Mouse (Mus musculus): ENCODE results near the gene Phb2. TPM values are rescaled to one million over a fixed set of nuclear protein-coding genes. Genes with fewer than 3 reads are reported as not detected.

The Phb2 gene
- polyA plus RNA-seq (2015; fragmentation: Nextera tagmentation; extraction: Ambion mirVana) = 254 and 256 TPM in 2 replicates

GRCm38 (mm10) chr6:124711824-124712782 lies at the start of gene Phb2, which contains the start of gene Emg1:
Gene Phb2 (plus strand): TSS chr6:124712336.
Gene Emg1 (minus strand): TSS chr6:124712178.
- Histone ChIP-seq H3K9ac (peak within 1 kb of the TSS; percentile 91), H3K4me2 (peak within 1 kb of the TSS; percentile 69), H3K9me3 (no peaks in the 10 kb centered on the region), H3K4me3 (peak within 1 kb of the TSS; percentile 91), H3K27ac (peak within 1 kb of the TSS; percentile 85), H3K27me3 (replicated peaks) (no peaks in the 10 kb centered on the region), H3K36me3 (replicated peaks) (peaks cover 22% of the 10 kb centered on the region), H3K4me1 (peaks cover 42% of the 10 kb centered on the region)
- ATAC-seq (replicated peaks) = peak; percentile 97
- WGBS = under 1% methylated on average over 75 of the region's 76 CpGs

GRCm38 (mm10) chr6:124662477-124663423 lies 49.4 kb upstream of the Phb2 start, which contains the start of gene Lpcat3:
Gene Lpcat3 (plus strand): TSS chr6:124663027.
- Histone ChIP-seq H3K36me3 (replicated peaks) (no peaks in the 10 kb centered on the region), H3K27ac (peak within 1 kb of the TSS; percentile 81), H3K4me1 (peaks cover 16% of the 10 kb centered on the region), H3K27me3 (replicated peaks) (no peaks in the 10 kb centered on the region), H3K9me3 (no peaks in the 10 kb centered on the region), H3K4me3 (peak within 1 kb of the TSS; percentile 86), H3K9ac (peak within 1 kb of the TSS; percentile 66), H3K4me2 (peak within 1 kb of the TSS; percentile 84)
- peak; percentile 98 for ATAC-seq (replicated peaks)
- WGBS = 1% methylated on average over 72 of the region's 87 CpGs

DNA sequence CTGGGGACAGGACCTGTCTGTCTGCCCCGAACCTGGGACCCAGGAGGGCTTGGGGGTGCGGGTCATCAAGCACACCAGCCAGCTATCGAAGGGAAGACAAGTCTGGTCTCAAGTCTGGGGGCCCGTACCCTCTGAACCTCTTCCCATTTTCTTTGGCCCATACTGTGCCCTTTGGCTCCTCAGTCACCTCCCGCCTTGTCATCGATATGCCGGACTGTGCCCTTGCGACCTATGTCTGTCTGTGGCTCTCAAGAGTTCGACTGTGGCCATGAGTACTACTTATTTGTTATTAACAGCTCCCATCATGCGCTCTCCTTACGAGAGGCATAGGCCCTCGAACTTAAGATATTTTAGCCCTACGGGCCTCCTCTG lies 48.7 kb upstream of the Phb2 start:
- no peaks in the 10 kb centered on the region for H3K9me3 ChIP-seq
- ATAC-seq (replicated peaks) = no peak
- H3K4me3 ChIP-seq = peak overlapping the region; percentile 86
- H3K4me2 ChIP-seq = peak overlapping the region; percentile 84
- H3K4me1 ChIP-seq = peaks cover 16% of the 10 kb centered on the region
- H3K9ac ChIP-seq = peak overlapping the region; percentile 66
- no peaks in the 10 kb centered on the region for H3K36me3 ChIP-seq (replicated peaks)
- WGBS = 19% methylated on average over 13 of the region's 13 CpGs
- H3K27ac ChIP-seq = peak overlapping the region; percentile 81
- H3K27me3 ChIP-seq (replicated peaks) = no peaks in the 10 kb centered on the region

DNA sequence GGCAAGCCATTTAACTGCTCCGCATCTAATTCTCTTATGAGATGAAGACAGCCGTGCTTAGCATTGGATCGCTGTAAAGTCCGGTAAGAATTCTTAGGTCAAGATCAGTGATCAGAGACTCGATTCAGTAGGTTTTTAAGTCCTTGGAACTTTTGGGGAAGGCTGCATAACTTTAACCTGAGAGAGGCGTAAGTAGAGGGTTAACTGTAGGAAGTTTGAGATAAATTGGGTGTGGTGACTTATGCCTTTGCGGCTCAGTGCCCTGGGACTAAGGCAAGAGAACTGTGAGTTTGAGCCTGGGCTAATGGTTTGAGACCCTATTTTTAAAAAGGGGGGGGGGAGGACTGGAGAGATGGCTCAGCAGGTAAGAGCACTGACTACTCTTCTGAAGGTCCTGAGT lies 47.9 kb upstream of the Phb2 start:
- ATAC-seq (replicated peaks) = no peak
- Histone ChIP-seq H3K9me3 (no peaks in the 10 kb centered on the region), H3K9ac (no peak overlapping the region), H3K4me1 (peaks cover 16% of the 10 kb centered on the region), H3K27me3 (replicated peaks) (no peaks in the 10 kb centered on the region), H3K27ac (no peak overlapping the region), H3K4me2 (0 out of 2 replicates have a peak overlapping the region, but pooled peaks have one; percentile 84), H3K36me3 (replicated peaks) (no peaks in the 10 kb centered on the region), H3K4me3 (no peak overlapping the region)
- WGBS = 90% methylated on average over 7 of the region's 7 CpGs

GRCm38 (mm10) chr6:124665011-124665410 lies 47.1 kb upstream of the Phb2 start:
- WGBS = 95% methylated on average over 10 of the region's 10 CpGs
- H3K9ac ChIP-seq = no peak overlapping the region
- no peak overlapping the region for H3K4me3 ChIP-seq
- no peak for ATAC-seq (replicated peaks)
- no peaks in the 10 kb centered on the region for H3K27me3 ChIP-seq (replicated peaks)
- H3K9me3 ChIP-seq = no peaks in the 10 kb centered on the region
- peaks cover 16% of the 10 kb centered on the region for H3K4me1 ChIP-seq
- H3K4me2 ChIP-seq = no peak overlapping the region
- H3K36me3 ChIP-seq (replicated peaks) = no peaks in the 10 kb centered on the region
- H3K27ac ChIP-seq = no peak overlapping the region

DNA sequence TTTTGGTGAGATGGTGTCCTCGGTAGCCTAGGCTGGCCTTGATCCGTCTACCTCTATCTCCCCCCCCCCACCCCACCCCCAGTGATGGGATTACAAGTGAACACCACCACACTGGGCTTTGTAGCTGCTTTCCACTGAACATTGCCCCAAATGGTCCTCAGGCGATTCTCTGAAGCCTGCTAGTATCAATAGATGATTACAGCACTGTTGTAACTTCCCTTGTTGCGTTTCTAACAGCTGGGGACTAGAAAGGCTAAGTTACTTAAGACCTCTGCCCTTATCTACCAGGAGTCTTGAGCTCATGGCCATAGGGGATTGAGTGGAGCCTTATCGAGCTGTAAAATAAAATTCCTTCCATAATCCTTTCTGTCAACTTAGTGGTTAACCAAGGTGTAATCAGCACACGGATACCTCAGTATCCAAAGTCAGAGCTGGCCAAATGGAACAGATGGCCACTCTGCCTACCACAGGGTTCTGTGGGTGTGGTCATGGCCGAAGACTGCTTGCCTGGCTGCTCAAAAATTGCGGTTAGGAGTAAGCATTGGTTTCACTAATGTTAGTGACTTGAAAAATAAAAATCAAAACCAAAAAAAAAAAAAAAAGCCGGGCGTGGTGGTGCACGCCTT lies 42.8 kb upstream of the Phb2 start:
- H3K27ac ChIP-seq = no peak overlapping the region
- H3K9me3 ChIP-seq = no peaks in the 10 kb centered on the region
- peaks cover under 1% of the 10 kb centered on the region; the same call in 1 of the 2 replicates for H3K4me1 ChIP-seq
- ATAC-seq (replicated peaks) = no peak
- H3K36me3 ChIP-seq (replicated peaks) = no peaks in the 10 kb centered on the region
- no peak overlapping the region for H3K4me3 ChIP-seq
- WGBS = 93% methylated on average over 11 of the region's 11 CpGs
- H3K27me3 ChIP-seq (replicated peaks) = no peaks in the 10 kb centered on the region
- no peak overlapping the region for H3K4me2 ChIP-seq
- no peak overlapping the region for H3K9ac ChIP-seq

GRCm38 (mm10) chr6:124670281-124670900 lies 41.7 kb upstream of the Phb2 start:
- Histone ChIP-seq H3K9ac (no peak overlapping the region), H3K36me3 (replicated peaks) (no peaks in the 10 kb centered on the region), H3K4me3 (no peak overlapping the region), H3K27me3 (replicated peaks) (no peaks in the 10 kb centered on the region), H3K4me2 (no peak overlapping the region), H3K4me1 (no peaks in the 10 kb centered on the region), H3K9me3 (no peaks in the 10 kb centered on the region), H3K27ac (no peak overlapping the region)
- ATAC-seq (replicated peaks) = no peak
- 94% methylated on average over 7 of the region's 7 CpGs for WGBS

GRCm38 (mm10) chr6:124672100-124672499 lies 40.0 kb upstream of the Phb2 start:
- Histone ChIP-seq H3K4me3 (no peak overlapping the region), H3K9me3 (no peaks in the 10 kb centered on the region), H3K27me3 (replicated peaks) (no peaks in the 10 kb centered on the region), H3K27ac (no peak overlapping the region), H3K4me2 (no peak overlapping the region), H3K9ac (no peak overlapping the region), H3K36me3 (replicated peaks) (no peaks in the 10 kb centered on the region), H3K4me1 (no peaks in the 10 kb centered on the region)
- no peak for ATAC-seq (replicated peaks)
- 65% methylated on average over 6 of the region's 6 CpGs for WGBS

- Histone ChIP-seq H3K9me3 (no peaks in the 10 kb centered on the region), H3K27me3 (replicated peaks) (no peaks in the 10 kb centered on the region)
- WGBS = 94% methylated on average over 9 of the region's 9 CpGs
These were observed 38.5 kb upstream of the Phb2 start for GRCm38 (mm10) chr6:124673619-124674018.

DNA sequence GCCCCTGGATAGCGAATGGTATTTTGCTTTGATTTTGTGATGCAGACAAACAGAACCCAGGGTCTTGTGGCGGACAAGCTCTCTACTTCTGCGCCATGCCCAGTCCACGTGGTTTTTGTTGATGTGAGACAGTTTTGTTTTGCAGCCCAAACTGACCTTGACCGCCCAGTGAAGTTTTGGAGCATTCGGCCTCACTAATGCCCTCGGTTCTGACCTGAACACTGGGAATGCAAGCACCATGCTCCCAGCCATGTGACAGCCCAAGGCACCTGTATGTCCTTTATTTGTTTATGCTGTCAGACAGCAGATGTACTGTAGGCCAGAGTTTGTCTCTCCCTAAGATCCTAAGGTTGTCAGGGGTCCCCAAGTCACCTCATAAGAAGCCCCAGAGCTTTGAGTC lies 37.5 kb upstream of the Phb2 start:
- 95% methylated on average over 7 of the region's 7 CpGs for WGBS
- no peak for ATAC-seq (replicated peaks)
- Histone ChIP-seq H3K9ac (no peak overlapping the region), H3K9me3 (no peaks in the 10 kb centered on the region), H3K36me3 (replicated peaks) (no peaks in the 10 kb centered on the region), H3K4me1 (no peaks in the 10 kb centered on the region), H3K27ac (no peak overlapping the region), H3K4me3 (no peak overlapping the region), H3K27me3 (replicated peaks) (no peaks in the 10 kb centered on the region), H3K4me2 (no peak overlapping the region)

More at GRCm38 (mm10) chr6:124673619-124674018, 38.5 kb upstream of the Phb2 start:
- H3K36me3 ChIP-seq (replicated peaks) = no peaks in the 10 kb centered on the region
- H3K4me2 ChIP-seq = no peak overlapping the region
- ATAC-seq (replicated peaks) = no peak
- H3K9ac ChIP-seq = no peak overlapping the region
- H3K4me3 ChIP-seq = no peak overlapping the region
- H3K4me1 ChIP-seq = no peaks in the 10 kb centered on the region
- no peak overlapping the region for H3K27ac ChIP-seq

- 88% methylated on average over 6 of the region's 6 CpGs for WGBS
- Histone ChIP-seq H3K36me3 (replicated peaks) (no peaks in the 10 kb centered on the region), H3K27ac (no peak overlapping the region), H3K9ac (no peak overlapping the region), H3K4me2 (no peak overlapping the region), H3K4me3 (no peak overlapping the region), H3K9me3 (no peaks in the 10 kb centered on the region), H3K4me1 (no peaks in the 10 kb centered on the region), H3K27me3 (replicated peaks) (no peaks in the 10 kb centered on the region)
- ATAC-seq (replicated peaks) = no peak
These were observed 36.0 kb upstream of the Phb2 start for GRCm38 (mm10) chr6:124676171-124676570.

Measured in midbrain, embryonic 15.5 days (tissue).